Mouse (Mus musculus): ENCODE data around the gene Shb. TPM values are rescaled to one million over a fixed set of nuclear protein-coding genes. Genes with fewer than 3 reads are reported as not detected.

Gene Shb
- polyA plus RNA-seq, 1 experiment from 2014 or later: 6.8 TPM

GRCm38 (mm10) chr4:45499556-45499955 lies 32.7 kb downstream of the Shb start:
- no peaks in the 10 kb centered on the region for H3K9me3 ChIP-seq
- H3K36me3 ChIP-seq: no peaks in the 10 kb centered on the region
- no peaks in the 10 kb centered on the region for H3K27me3 ChIP-seq
- ATAC-seq (ENCODE audit: insufficient number of reproducible peaks, low FRiP score, low TSS enrichment, low read depth): no peak
- no peak overlapping the region for H3K27ac ChIP-seq
- H3K4me1 ChIP-seq: peaks cover 72% of the 10 kb centered on the region
- no peak overlapping the region for H3K9ac ChIP-seq
- no peak overlapping the region for H3K4me3 ChIP-seq
- no peak overlapping the region for H3K4me2 ChIP-seq
- WGBS: 35% methylated on average over 10 of the region's 10 CpGs

GRCm38 (mm10) chr4:45499081-45499480 lies 33.2 kb downstream of the Shb start:
- Histone ChIP-seq H3K36me3 (no peaks in the 10 kb centered on the region), H3K9ac (no peak overlapping the region), H3K4me3 (no peak overlapping the region), H3K9me3 (no peaks in the 10 kb centered on the region), H3K27me3 (no peaks in the 10 kb centered on the region), H3K4me1 (peaks cover 74% of the 10 kb centered on the region), H3K4me2 (no peak overlapping the region), H3K27ac (no peak overlapping the region)
- no peak for ATAC-seq (ENCODE audit: insufficient number of reproducible peaks, low FRiP score, low TSS enrichment, low read depth)
- 30% methylated on average over 6 of the region's 6 CpGs for WGBS

- Histone ChIP-seq H3K36me3 (no peaks in the 10 kb centered on the region), H3K4me2 (no peak overlapping the region), H3K9me3 (no peaks in the 10 kb centered on the region), H3K27ac (no peak overlapping the region), H3K27me3 (no peaks in the 10 kb centered on the region), H3K9ac (no peak overlapping the region), H3K4me1 (peaks cover 75% of the 10 kb centered on the region), H3K4me3 (no peak overlapping the region)
- no peak for ATAC-seq (ENCODE audit: insufficient number of reproducible peaks, low FRiP score, low TSS enrichment, low read depth)
- 58% methylated on average over 5 of the region's 5 CpGs for WGBS
Observed at GRCm38 (mm10) chr4:45498345-45498744, 33.9 kb downstream of the Shb start.

- Histone ChIP-seq H3K9me3 (no peaks in the 10 kb centered on the region), H3K27me3 (no peaks in the 10 kb centered on the region), H3K4me1 (peaks cover 84% of the 10 kb centered on the region), H3K36me3 (no peaks in the 10 kb centered on the region), H3K4me3 (no peak overlapping the region), H3K27ac (no peak overlapping the region), H3K9ac (no peak overlapping the region), H3K4me2 (no peak overlapping the region)
- WGBS: 45% methylated on average over 6 of the region's 6 CpGs
- no peak for ATAC-seq (ENCODE audit: insufficient number of reproducible peaks, low FRiP score, low TSS enrichment, low read depth)
Observed at GRCm38 (mm10) chr4:45497282-45497681, 35.0 kb downstream of the Shb start.

- 37% methylated on average over 8 of the region's 8 CpGs for WGBS
- no peaks in the 10 kb centered on the region for H3K9me3 ChIP-seq
- H3K9ac ChIP-seq: no peak overlapping the region
- H3K27ac ChIP-seq: peak overlapping the region; percentile 62
- no peaks in the 10 kb centered on the region for H3K27me3 ChIP-seq
- 0 out of 2 replicates have a peak, but pooled peaks have one; percentile 11 for ATAC-seq (ENCODE audit: insufficient number of reproducible peaks, low FRiP score, low TSS enrichment, low read depth)
- H3K4me1 ChIP-seq: peaks cover 90% of the 10 kb centered on the region
- H3K36me3 ChIP-seq: no peaks in the 10 kb centered on the region
- no peak overlapping the region for H3K4me2 ChIP-seq
- H3K4me3 ChIP-seq: no peak overlapping the region
Observed at GRCm38 (mm10) chr4:45495531-45496201, 36.6 kb downstream of the Shb start.

GRCm38 (mm10) chr4:45493786-45494400 lies 38.4 kb downstream of the Shb start:
- Histone ChIP-seq H3K27me3 (no peaks in the 10 kb centered on the region), H3K36me3 (no peaks in the 10 kb centered on the region), H3K4me2 (no peak overlapping the region), H3K4me1 (peaks cover 90% of the 10 kb centered on the region), H3K27ac (no peak overlapping the region), H3K4me3 (no peak overlapping the region), H3K9ac (no peak overlapping the region), H3K9me3 (no peaks in the 10 kb centered on the region)
- 46% methylated on average over 6 of the region's 6 CpGs for WGBS
- ATAC-seq (ENCODE audit: insufficient number of reproducible peaks, low FRiP score, low TSS enrichment, low read depth): no peak

- Histone ChIP-seq H3K4me1 (peaks cover 90% of the 10 kb centered on the region), H3K4me2 (peak overlapping the region; percentile 17; the same call in 1 of the 2 replicates), H3K27ac (peak overlapping the region; percentile 57; the same call in 1 of the 2 replicates), H3K27me3 (no peaks in the 10 kb centered on the region), H3K36me3 (0 out of 2 replicates have a peak, but pooled peaks cover 4% of the 10 kb centered on the region), H3K9ac (no peak overlapping the region), H3K9me3 (no peaks in the 10 kb centered on the region), H3K4me3 (no peak overlapping the region)
- ATAC-seq (ENCODE audit: insufficient number of reproducible peaks, low FRiP score, low TSS enrichment, low read depth): no peak
- WGBS: 17% methylated on average over 7 of the region's 7 CpGs
Observed at GRCm38 (mm10) chr4:45493118-45493517, 39.2 kb downstream of the Shb start.

GRCm38 (mm10) chr4:45492681-45493081 lies 39.6 kb downstream of the Shb start:
- Histone ChIP-seq H3K4me1 (peaks cover 91% of the 10 kb centered on the region), H3K4me2 (peak overlapping the region; percentile 17; the same call in 1 of the 2 replicates), H3K36me3 (0 out of 2 replicates have a peak, but pooled peaks cover 5% of the 10 kb centered on the region), H3K27me3 (no peaks in the 10 kb centered on the region), H3K9me3 (no peaks in the 10 kb centered on the region), H3K27ac (peak overlapping the region; percentile 57), H3K4me3 (no peak overlapping the region), H3K9ac (no peak overlapping the region)
- ATAC-seq (ENCODE audit: insufficient number of reproducible peaks, low FRiP score, low TSS enrichment, low read depth): no peak
- WGBS: 15% methylated on average over 5 of the region's 5 CpGs

- H3K27me3 ChIP-seq: no peaks in the 10 kb centered on the region
- no peak overlapping the region for H3K9ac ChIP-seq
- 0 out of 2 replicates have a peak, but pooled peaks cover 5% of the 10 kb centered on the region for H3K36me3 ChIP-seq
- H3K27ac ChIP-seq: peak overlapping the region; percentile 57
- no peaks in the 10 kb centered on the region for H3K9me3 ChIP-seq
- WGBS: 36% methylated on average over 16 of the region's 16 CpGs
- H3K4me1 ChIP-seq: peaks cover 92% of the 10 kb centered on the region
- H3K4me3 ChIP-seq: no peak overlapping the region
- no peak for ATAC-seq (ENCODE audit: insufficient number of reproducible peaks, low FRiP score, low TSS enrichment, low read depth)
- H3K4me2 ChIP-seq: peak overlapping the region; percentile 17; the same call in 1 of the 2 replicates
Observed at GRCm38 (mm10) chr4:45491685-45492601, 40.3 kb downstream of the Shb start.

GRCm38 (mm10) chr4:45491119-45491679 lies 41.1 kb downstream of the Shb start:
- no peak for ATAC-seq (ENCODE audit: insufficient number of reproducible peaks, low FRiP score, low TSS enrichment, low read depth)

GRCm38 (mm10) chr4:45490036-45490752 lies 42.1 kb downstream of the Shb start:
- 21% methylated on average over 8 of the region's 8 CpGs for WGBS
- H3K4me2 ChIP-seq: 0 out of 2 replicates have a peak overlapping the region, but pooled peaks have one; percentile 7
- ATAC-seq (ENCODE audit: insufficient number of reproducible peaks, low FRiP score, low TSS enrichment, low read depth): no peak
- no peaks in the 10 kb centered on the region for H3K9me3 ChIP-seq
- no peaks in the 10 kb centered on the region for H3K27me3 ChIP-seq
- no peak overlapping the region for H3K4me3 ChIP-seq
- peak overlapping the region; percentile 80 for H3K27ac ChIP-seq
- peaks cover 83% of the 10 kb centered on the region for H3K4me1 ChIP-seq
- H3K9ac ChIP-seq: no peak overlapping the region
- H3K36me3 ChIP-seq: 0 out of 2 replicates have a peak, but pooled peaks cover 5% of the 10 kb centered on the region

More at GRCm38 (mm10) chr4:45491119-45491679, 41.1 kb downstream of the Shb start:
- Histone ChIP-seq H3K9me3 (no peaks in the 10 kb centered on the region), H3K27ac (peak overlapping the region; percentile 5; the same call in 1 of the 2 replicates), H3K36me3 (0 out of 2 replicates have a peak, but pooled peaks cover 5% of the 10 kb centered on the region), H3K4me2 (no peak overlapping the region), H3K27me3 (no peaks in the 10 kb centered on the region), H3K4me3 (no peak overlapping the region), H3K9ac (no peak overlapping the region), H3K4me1 (peaks cover 90% of the 10 kb centered on the region)
- WGBS: 20% methylated on average over 6 of the region's 6 CpGs
